Mouse (Mus musculus) E14TG2a.4 (cell line): ENCODE measurements at regions not wholly inside any gene's neighbourhood (a gene's known extent, or its start where the extent isn't known, plus 50 kb on each side); places are given as distances from the start of the nearest gene placed in this dataset.

Source experiments
- CTCF ChIP-seq: conservative IDR thresholded peaks from 2 replicates; pipeline ENCODE4 v1.5.1; 2014; ENCODE audit warnings: low read length
- NANOG ChIP-seq: IDR thresholded peaks from 2 replicates; pipeline ENCODE4 v1.6.1; 2014; ENCODE audit warnings: borderline replicate concordance, low read length, mixed read lengths

GRCm38 (mm10) chr2:57611599-57611998 is 374.2 kb downstream of the Gpd2 start:
- TF ChIP-seq NANOG: no peak
- no peak for TF ChIP-seq CTCF
